Mouse (Mus musculus): ENCODE results near the gene Slc12a8. TPM values are rescaled to one million over a fixed set of nuclear protein-coding genes. Genes with fewer than 3 reads are reported as not detected.

Gene Slc12a8
- 1.2 TPM for polyA plus RNA-seq (2014; fragmentation: Illumina TruSeq; extraction: RNeasy Lipid Tissue Mini Kit (QIAGEN cat#74804); ENCODE audit: low read depth, low replicate concordance)

GRCm38 (mm10) chr16:33516807-33517565 is at the start of gene Slc12a8:
Gene Slc12a8 (plus strand): TSS chr16:33517328.

GRCm38 (mm10) chr16:33684162-33684702 is 167.1 kb downstream of the Slc12a8 start, which contains the start of gene Heg1:
Gene Heg1 (plus strand): TSS chr16:33684370.

Other genes starting within 250 kb of the Slc12a8 start
- gene Zfp148, start 136.5 kb upstream of the Slc12a8 start, polyA plus RNA-seq (2014; fragmentation: Illumina TruSeq; extraction: RNeasy Lipid Tissue Mini Kit (QIAGEN cat#74804); ENCODE audit: low read depth, low replicate concordance): 29.9 TPM
- 8.5 TPM for gene Heg1, start 167.0 kb downstream of the Slc12a8 start, polyA plus RNA-seq (2014; fragmentation: Illumina TruSeq; extraction: RNeasy Lipid Tissue Mini Kit (QIAGEN cat#74804); ENCODE audit: low read depth, low replicate concordance)